Mouse (Mus musculus) heart, embryonic 13.5 days (tissue): ENCODE measurements around the gene Unk. TPM values are rescaled to one million over a fixed set of nuclear protein-coding genes. Genes with fewer than 3 reads are reported as not detected.

Experiments used
- ATAC-seq: fragments of 200-750 bp; cut with Nextera tagmentation; 2 replicates; pipeline ENCODE4 v1.8.0; 2017; ENCODE audit warnings: moderate TSS enrichment; ENCODE audit not compliant: insufficient number of reproducible peaks, low FRiP score, low TSS enrichment; ENCODE audit errors: extremely low read depth
- H3K27ac ChIP-seq: fragments of 300-500 bp; sonication (generic); replicated peaks from 2 replicates; pipeline ENCODE4 v1.5.1; 2015; ENCODE audit warnings: moderate library complexity, mild to moderate bottlenecking, inconsistent platforms
- H3K27me3 ChIP-seq: fragments of 300-500 bp; sonication (generic); replicated peaks from 2 replicates; pipeline ENCODE4 v1.6.1; 2015; ENCODE audit warnings: mild to moderate bottlenecking, inconsistent platforms
- H3K36me3 ChIP-seq: fragments of 300-500 bp; sonication (generic); 2 replicates; pipeline ENCODE4 v1.6.1; 2015; ENCODE audit warnings: mild to moderate bottlenecking, inconsistent platforms
- H3K4me1 ChIP-seq: fragments of 300-500 bp; sonication (generic); 2 replicates; pipeline ENCODE4 v1.6.1; 2015; ENCODE audit warnings: inconsistent platforms
- H3K4me2 ChIP-seq: fragments of 300-500 bp; sonication (generic); 2 replicates; pipeline ENCODE4 v1.6.1; 2015; ENCODE audit warnings: inconsistent platforms, mild to moderate bottlenecking, moderate library complexity
- H3K4me3 ChIP-seq: fragments of 300-500 bp; sonication (generic); 2 replicates; pipeline ENCODE4 v1.5.1; 2015; ENCODE audit warnings: moderate library complexity, mild to moderate bottlenecking, inconsistent platforms
- H3K9ac ChIP-seq: fragments of 300-500 bp; sonication (generic); 2 replicates; pipeline ENCODE4 v1.6.1; 2015; ENCODE audit warnings: inconsistent platforms, mild to moderate bottlenecking, moderate library complexity
- H3K9me3 ChIP-seq: fragments of 300-500 bp; sonication (generic); 2 replicates; pipeline ENCODE4 v1.6.1; 2016; ENCODE audit warnings: inconsistent platforms
- WGBS: fragments of 180-500 bp; shearing (Covaris S2); methylation state at CpG from one replicate; pipeline ENCODE4 v1.1.7; 2015; ENCODE audit warnings: mixed read lengths; 5-methylcytosine and 5-hydroxymethylcytosine counted together
- polyA plus RNA-seq: library from polyadenylated mRNA; unstranded; fragments of >200 nt; fragmentation: Nextera tagmentation; extraction: Ambion mirVana; gene quantifications from 2 replicates; pipeline ENCODE4 v1.2.1, GENCODE M21; 2015

Gene Unk
- polyA plus RNA-seq, 1 experiment from 2014 or later, result 23.9 TPM

DNA sequence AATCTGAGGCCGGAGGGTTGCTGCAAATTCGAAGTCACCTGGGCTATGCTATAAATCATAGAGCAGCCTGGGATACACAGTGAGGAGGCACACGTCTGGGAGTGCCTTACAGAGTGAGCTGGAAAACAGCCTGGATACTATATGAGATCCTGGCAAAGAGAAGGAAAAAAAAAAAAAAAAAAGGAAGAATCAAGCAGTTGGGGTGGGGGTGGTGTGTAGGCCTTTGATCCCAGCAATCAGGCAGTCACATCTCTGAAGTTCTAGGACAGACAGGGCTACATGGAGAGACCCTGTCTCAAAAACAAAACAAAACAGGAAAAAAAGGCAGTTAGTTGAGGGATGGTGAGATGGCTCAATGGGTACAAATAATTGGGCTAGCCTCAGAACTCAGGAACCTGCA is 6.5 kb downstream of the Unk start:
- H3K27ac ChIP-seq, result no peak overlapping the region
- ATAC-seq, result no peak
- H3K9me3 ChIP-seq, result no peaks in the 10 kb centered on the region
- no peaks in the 10 kb centered on the region for H3K27me3 ChIP-seq
- H3K4me1 ChIP-seq, result peaks cover 23% of the 10 kb centered on the region
- H3K9ac ChIP-seq, result no peak overlapping the region
- WGBS, result 89% methylated on average over 3 of the region's 3 CpGs
- no peak overlapping the region for H3K4me3 ChIP-seq
- no peak overlapping the region for H3K4me2 ChIP-seq
- H3K36me3 ChIP-seq, result peaks cover 64% of the 10 kb centered on the region

DNA sequence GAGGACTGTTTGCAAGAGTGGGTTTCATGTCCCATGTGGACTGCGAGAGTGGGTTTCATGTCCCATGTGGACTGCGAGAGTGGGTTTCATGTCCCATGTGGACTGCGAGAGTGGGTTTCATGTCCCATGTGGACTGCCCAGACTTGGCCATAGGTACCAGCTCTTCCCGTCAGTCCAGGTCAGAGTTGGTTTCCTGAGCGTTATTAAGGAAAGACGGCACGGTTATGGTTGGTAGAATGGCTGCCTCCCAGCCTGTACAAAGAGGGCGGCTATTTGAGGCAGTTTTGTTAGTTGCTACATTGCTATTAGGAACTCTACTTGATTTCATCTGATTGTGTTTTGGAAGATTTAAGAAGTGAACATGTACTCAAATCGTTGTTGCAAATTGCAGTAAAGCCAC is 7.7 kb downstream of the Unk start:
- no peak overlapping the region for H3K4me2 ChIP-seq
- no peak overlapping the region for H3K4me3 ChIP-seq
- peaks cover 13% of the 10 kb centered on the region for H3K4me1 ChIP-seq
- peaks cover 73% of the 10 kb centered on the region for H3K36me3 ChIP-seq
- H3K9me3 ChIP-seq, result no peaks in the 10 kb centered on the region
- WGBS, result 92% methylated on average over 9 of the region's 9 CpGs
- H3K27ac ChIP-seq, result no peak overlapping the region
- no peak for ATAC-seq
- no peak overlapping the region for H3K9ac ChIP-seq
- H3K27me3 ChIP-seq, result no peaks in the 10 kb centered on the region

DNA sequence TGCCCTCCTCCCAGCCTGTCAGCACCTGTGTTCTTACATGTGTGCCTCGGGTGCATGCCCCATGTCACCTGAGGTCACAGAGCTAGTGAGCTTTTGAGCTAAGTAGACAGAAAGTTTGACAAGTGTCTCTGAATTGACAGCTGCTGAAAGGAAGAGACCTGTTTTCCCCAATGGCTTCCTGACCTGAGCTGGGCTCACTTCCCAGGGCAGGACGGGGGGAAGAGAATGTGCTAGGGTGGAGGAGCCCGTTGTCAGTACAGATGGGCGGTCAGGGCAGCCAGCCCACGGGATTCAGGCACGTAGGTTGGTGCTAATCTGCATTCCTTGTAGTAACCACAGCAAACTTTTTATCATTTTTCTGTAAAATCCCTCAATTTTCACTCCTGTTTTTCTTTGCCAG is 10.5 kb downstream of the Unk start:
- WGBS, result 58% methylated on average over 6 of the region's 6 CpGs
- Histone ChIP-seq H3K36me3 (peaks cover 78% of the 10 kb centered on the region), H3K4me1 (peaks cover 10% of the 10 kb centered on the region), H3K4me2 (no peak overlapping the region), H3K27me3 (no peaks in the 10 kb centered on the region), H3K4me3 (no peak overlapping the region), H3K9me3 (no peaks in the 10 kb centered on the region), H3K27ac (no peak overlapping the region), H3K9ac (no peak overlapping the region; the same call in 1 of the 2 replicates)
- no peak for ATAC-seq

DNA sequence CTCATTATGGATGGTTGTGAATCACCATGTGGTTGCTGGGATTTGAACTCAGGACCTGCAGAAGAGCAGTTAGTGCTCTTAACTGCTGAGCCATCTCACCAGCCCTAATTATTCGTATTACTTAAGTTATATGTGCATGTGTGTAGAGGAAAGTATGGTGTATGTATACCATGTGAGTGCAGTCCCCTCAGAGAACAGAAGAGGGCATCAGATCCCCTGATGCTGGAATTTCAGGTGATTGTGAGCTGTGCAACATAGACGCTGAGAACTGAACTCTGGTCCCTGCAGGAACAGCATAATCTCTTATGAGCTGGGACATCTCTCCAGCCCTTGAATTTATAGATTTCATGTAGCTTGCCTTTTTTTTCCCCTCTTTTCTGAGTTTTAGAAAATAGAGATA is 11.7 kb downstream of the Unk start:
- Histone ChIP-seq H3K4me3 (no peak overlapping the region), H3K27me3 (no peaks in the 10 kb centered on the region), H3K9me3 (no peaks in the 10 kb centered on the region), H3K4me2 (no peak overlapping the region), H3K4me1 (peaks cover 10% of the 10 kb centered on the region), H3K36me3 (peaks cover 85% of the 10 kb centered on the region), H3K27ac (no peak overlapping the region), H3K9ac (no peak overlapping the region)
- WGBS, result 97% methylated on average over 2 of the region's 2 CpGs
- no peak for ATAC-seq

DNA sequence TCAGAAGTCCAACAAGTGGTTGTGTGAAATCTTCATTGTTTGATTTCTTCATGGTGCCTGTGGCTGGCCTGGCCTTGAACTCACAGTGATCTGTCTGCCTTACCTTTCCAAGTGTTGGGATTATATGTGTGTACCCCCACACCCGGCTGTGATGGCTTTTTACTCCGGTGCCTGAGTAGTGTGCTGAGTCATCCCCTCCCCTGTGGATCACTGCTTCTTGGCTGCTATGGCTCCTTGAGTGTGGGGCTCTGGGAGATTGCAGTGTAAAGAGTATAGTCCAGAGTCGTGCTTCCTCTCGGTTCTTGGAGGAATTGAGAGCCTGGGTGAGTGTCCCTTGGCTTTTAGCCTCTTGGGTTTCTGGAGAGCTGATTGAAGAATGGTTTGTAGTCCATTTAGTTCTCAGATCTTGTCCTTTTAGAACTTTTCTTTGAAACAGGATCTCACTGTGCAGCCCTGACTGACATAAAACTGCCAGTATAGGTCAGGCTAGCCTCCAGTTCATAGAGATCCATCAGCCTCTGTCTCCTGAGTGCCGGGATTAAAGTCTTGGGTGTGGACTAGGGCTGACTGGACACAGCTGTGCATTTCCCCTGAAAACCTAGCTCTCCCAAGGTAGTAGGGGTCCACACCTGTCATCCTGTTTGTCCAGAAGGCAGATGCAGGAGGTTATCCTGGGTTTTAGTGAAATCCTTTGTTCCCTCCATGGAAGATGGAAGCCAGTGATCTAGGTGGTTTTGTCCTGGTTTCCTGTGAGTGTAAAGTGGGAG is 12.4 kb downstream of the Unk start:
- H3K4me1 ChIP-seq, result peaks cover 10% of the 10 kb centered on the region
- no peak overlapping the region for H3K9ac ChIP-seq
- no peak overlapping the region for H3K4me3 ChIP-seq
- H3K27me3 ChIP-seq, result no peaks in the 10 kb centered on the region
- H3K4me2 ChIP-seq, result no peak overlapping the region
- H3K9me3 ChIP-seq, result no peaks in the 10 kb centered on the region
- ATAC-seq, result no peak
- H3K36me3 ChIP-seq, result peaks cover 92% of the 10 kb centered on the region
- WGBS, result 80% methylated on average over 5 of the region's 5 CpGs
- no peak overlapping the region for H3K27ac ChIP-seq

DNA sequence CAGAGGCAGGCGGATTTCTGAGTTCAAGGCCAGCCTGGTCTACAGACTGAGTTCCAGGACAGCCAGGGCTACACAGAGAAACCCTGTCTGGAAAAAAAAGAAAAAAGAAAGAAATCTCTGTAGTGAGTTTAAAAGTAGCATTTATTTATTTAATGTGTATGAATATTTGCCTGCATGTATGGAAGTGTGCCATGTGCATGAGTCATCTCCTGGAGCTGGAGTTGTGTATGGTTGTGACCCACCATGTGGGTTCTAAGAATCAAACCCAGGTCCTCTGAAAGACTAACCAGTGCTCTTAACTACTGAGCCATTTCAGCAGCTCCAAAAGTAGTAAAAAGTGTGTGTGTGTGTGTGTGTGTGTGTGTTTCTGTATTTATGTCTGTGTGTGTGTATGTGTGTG is 13.2 kb downstream of the Unk start:
- Histone ChIP-seq H3K36me3 (peaks cover 93% of the 10 kb centered on the region), H3K4me2 (no peak overlapping the region), H3K27ac (no peak overlapping the region), H3K4me1 (peaks cover 10% of the 10 kb centered on the region), H3K27me3 (no peaks in the 10 kb centered on the region), H3K9ac (no peak overlapping the region), H3K4me3 (no peak overlapping the region), H3K9me3 (no peaks in the 10 kb centered on the region)
- WGBS, result 96% methylated on average over 1 of the region's 1 CpGs
- ATAC-seq, result no peak

DNA sequence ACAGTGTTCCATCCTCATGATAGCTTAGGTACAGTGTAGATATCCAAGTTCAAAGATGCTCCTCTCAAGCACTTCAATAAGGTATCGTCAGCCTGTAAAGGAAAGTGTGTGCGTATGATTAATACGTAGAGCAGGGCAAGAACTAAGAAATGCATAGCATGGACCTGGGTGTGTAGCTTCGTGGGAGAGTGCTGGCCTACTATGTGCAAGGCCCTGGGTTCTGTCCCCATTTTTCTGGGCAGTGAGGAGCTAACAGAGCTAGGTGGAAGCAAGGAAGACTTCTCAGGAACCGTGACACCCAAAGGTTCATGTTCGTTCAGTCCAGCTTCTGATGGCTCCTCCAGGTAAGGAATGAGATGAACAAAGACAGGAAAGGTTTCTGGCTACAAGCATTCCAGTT is 15.1 kb downstream of the Unk start:
- H3K36me3 ChIP-seq, result peaks cover 95% of the 10 kb centered on the region
- H3K9ac ChIP-seq, result no peak overlapping the region
- H3K4me3 ChIP-seq, result no peak overlapping the region
- H3K27me3 ChIP-seq, result no peaks in the 10 kb centered on the region
- no peak overlapping the region for H3K4me2 ChIP-seq
- ATAC-seq, result no peak
- H3K4me1 ChIP-seq, result peaks cover 7% of the 10 kb centered on the region
- H3K9me3 ChIP-seq, result no peaks in the 10 kb centered on the region
- 91% methylated on average over 6 of the region's 6 CpGs for WGBS
- H3K27ac ChIP-seq, result no peak overlapping the region

DNA sequence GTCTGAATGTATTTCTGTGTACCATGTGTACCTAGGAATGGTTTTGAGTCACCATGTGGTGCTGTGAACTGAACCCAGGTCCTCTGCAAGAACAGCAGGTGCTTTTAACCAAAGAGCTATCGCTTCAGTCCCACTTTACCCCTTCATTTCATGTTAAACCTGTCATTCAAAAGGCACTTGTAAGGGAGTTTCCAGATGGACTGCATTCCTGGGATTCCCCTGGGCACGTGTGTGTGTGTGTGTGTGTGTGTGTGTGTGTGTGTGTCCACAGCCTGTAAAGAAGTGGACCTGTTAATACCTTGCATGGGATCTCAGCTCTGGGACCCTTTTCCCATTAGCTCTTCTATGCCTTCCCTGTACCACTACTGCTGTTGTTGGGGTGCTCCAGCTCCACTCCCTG is 19.5 kb downstream of the Unk start:
- ATAC-seq, result no peak
- Histone ChIP-seq H3K27me3 (no peaks in the 10 kb centered on the region), H3K4me1 (no peaks in the 10 kb centered on the region), H3K27ac (no peak overlapping the region), H3K9me3 (no peaks in the 10 kb centered on the region), H3K9ac (no peak overlapping the region), H3K36me3 (peaks cover 99% of the 10 kb centered on the region), H3K4me2 (no peak overlapping the region), H3K4me3 (no peak overlapping the region)
- 72% methylated on average over 2 of the region's 2 CpGs for WGBS

DNA sequence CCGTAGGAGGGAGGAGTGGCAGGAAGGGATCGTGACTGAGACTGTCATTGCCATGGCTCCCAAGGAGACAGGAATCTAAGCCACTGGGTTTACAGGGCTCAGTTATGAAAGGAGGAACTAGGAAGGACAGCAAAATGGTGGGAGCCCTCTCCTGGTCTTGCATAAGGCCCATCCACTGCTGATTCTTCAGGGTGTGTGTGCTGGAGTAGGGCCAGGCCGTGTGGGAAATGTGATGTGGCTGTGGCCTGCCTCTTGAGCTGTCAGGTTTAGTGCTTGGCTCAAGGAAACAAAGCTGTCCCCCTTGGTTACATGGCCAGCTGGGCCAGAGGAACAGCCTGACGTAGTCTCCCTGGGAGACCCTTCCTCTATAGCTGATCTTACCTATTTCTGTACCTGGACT is 20.1 kb downstream of the Unk start:
- H3K4me1 ChIP-seq, result no peaks in the 10 kb centered on the region
- H3K27ac ChIP-seq, result no peak overlapping the region
- 84% methylated on average over 4 of the region's 4 CpGs for WGBS
- no peak overlapping the region for H3K4me3 ChIP-seq
- ATAC-seq, result no peak
- peaks cover 100% of the 10 kb centered on the region for H3K36me3 ChIP-seq
- H3K4me2 ChIP-seq, result no peak overlapping the region
- no peaks in the 10 kb centered on the region for H3K9me3 ChIP-seq
- H3K27me3 ChIP-seq, result no peaks in the 10 kb centered on the region
- no peak overlapping the region for H3K9ac ChIP-seq

DNA sequence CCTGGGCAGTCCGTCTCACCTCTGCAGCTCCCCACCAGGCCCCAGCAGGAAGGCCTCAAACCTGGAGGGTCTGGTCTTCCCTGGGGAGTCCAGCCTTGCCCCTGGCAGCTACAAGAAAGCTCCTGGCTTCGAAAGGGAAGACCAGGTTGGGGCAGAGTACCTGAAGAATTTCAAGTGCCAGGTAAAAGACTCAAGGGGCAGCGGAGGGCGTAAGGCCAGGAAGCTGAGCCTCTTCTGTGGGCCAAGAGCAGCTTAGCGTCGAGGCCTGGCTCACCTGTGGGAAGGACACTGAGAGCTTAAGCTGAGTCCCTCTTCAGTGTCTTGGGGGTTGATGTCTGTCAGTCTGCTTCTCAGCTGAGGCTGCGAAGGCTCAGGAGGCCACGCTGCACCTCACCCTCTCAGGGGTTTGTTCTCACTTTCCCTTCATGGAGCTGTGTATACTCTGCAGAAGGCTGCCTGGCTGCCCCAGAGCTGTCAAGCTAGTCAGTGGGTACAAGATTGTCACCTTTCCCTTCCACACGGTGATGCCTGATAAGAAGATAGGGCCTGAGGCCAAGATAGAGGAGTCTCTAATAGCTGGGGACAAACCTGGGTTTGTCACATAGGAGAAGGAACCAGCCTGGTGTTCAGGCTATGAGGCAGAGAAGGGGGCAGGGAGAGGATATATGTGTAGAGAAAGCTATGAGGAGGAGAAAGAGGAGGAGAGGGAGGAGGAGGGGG is 23.5 kb downstream of the Unk start:
- WGBS, result 79% methylated on average over 9 of the region's 9 CpGs
- H3K4me2 ChIP-seq, result no peak overlapping the region
- no peak overlapping the region for H3K4me3 ChIP-seq
- no peak for ATAC-seq
- peaks cover 100% of the 10 kb centered on the region for H3K36me3 ChIP-seq
- H3K9ac ChIP-seq, result no peak overlapping the region; the same call in 1 of the 2 replicates
- H3K9me3 ChIP-seq, result no peaks in the 10 kb centered on the region
- H3K27me3 ChIP-seq, result no peaks in the 10 kb centered on the region
- no peak overlapping the region for H3K27ac ChIP-seq
- peaks cover 26% of the 10 kb centered on the region for H3K4me1 ChIP-seq

DNA sequence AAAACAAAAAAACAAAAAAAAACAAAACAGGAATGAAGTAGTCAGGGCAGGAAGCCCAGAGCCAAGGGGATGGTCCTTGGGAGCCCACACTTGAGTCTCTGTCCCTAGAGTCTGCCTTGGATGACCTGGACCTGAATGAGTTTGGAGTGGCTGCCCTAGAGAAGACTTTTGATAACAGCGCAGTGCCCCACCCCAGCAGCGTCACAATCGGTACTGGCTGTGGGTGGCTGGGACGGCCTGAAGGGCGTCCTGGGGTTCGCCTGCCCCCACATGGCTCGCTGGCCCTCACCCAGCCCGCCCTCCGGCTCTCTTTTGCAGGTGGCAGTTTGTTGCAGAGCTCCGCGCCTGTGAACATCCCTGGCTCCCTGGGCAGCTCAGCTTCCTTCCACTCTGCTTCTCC is 25.8 kb downstream of the Unk start:
- no peak overlapping the region for H3K4me3 ChIP-seq

More for the DNA sequence above, 25.8 kb downstream of the Unk start:
- no peaks in the 10 kb centered on the region for H3K27me3 ChIP-seq
- ATAC-seq, result no peak
- no peak overlapping the region for H3K9ac ChIP-seq
- no peak overlapping the region for H3K4me2 ChIP-seq
- peaks cover 27% of the 10 kb centered on the region for H3K4me1 ChIP-seq
- WGBS, result 83% methylated on average over 11 of the region's 11 CpGs
- H3K27ac ChIP-seq, result no peak overlapping the region
- H3K36me3 ChIP-seq, result peaks cover 100% of the 10 kb centered on the region
- H3K9me3 ChIP-seq, result no peaks in the 10 kb centered on the region
